Mouse (Mus musculus) common myeloid progenitor, adult 5-6 weeks (primary cell): ENCODE results near the gene Cntn5. TPM values are rescaled to one million over a fixed set of nuclear protein-coding genes. Genes with fewer than 3 reads are reported as not detected.
"Not testable (repeated sequence)": the region's sequence is repeated elsewhere in the genome, so short reads cannot be mapped to it uniquely, and the experiment has no call there.

ENCODE experiments used
- ATAC-seq: replicated peaks from 2 replicates; pipeline ENCODE4 v1.8.0; 2016; ENCODE audit warnings: low read depth, mild to moderate bottlenecking, moderate TSS enrichment, inconsistent platforms; ENCODE audit not compliant: poor library complexity, severe bottlenecking
- total RNA-seq: library from RNA; stranded (forward); fragments of 200-1000, 187-1606 nt; gene quantifications from 2 replicates; pipeline ENCODE4 v1.2.3, GENCODE M21; 2017

Gene Cntn5
- total RNA-seq, 1 experiment from 2014 or later: not detected

- ATAC-seq: no peak
These were observed 246.5 kb downstream of the Cntn5 start for GRCm38 (mm10) chr9:10658086-10658485.

DNA sequence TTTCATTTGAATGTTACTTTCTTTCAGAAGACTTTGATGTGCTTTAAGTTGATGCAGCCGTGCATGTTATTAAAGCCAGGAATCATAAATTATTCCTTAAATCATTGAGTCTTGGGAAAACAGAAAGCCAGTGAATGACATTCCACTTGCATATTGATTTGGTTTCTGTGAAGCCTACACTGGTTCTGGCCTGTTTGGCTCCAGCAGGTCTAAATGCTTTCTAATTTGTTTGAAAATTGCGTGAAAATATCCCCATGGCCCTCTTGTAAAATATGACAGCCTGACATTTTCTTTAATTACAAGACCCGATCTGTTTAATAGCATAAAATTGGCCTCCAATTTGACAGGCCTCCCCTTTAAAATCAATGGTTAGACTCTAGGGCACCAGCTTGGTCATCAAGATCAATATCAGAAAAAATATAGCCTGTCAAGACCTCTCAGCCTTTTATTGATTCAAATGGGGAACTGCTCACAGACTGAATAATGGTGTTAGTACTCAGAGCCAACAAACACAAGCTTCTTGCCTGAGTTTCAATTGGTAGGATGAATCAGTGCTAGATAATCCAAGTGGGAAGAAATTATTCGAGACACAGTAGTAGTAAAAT lies 247.3 kb downstream of the Cntn5 start:
- ATAC-seq: no peak

DNA sequence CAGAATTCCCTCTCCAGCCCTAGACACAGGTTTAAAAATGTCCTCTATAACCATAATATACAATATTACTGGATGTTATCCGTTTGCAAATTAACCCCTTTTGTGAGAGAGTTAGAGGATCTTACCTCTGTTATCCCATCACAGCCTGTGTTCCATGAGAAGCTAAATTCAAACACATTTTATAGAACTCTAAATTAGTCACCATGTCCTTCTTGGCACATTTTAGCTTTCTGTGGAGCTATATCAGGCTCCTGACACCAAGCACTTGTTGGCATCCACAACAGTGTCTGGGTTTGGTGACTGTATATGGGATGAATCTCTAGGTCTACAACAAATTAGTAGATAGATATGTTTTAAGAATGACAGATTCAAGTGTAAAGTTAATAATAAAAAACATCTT lies 253.9 kb downstream of the Cntn5 start:
- no peak for ATAC-seq

DNA sequence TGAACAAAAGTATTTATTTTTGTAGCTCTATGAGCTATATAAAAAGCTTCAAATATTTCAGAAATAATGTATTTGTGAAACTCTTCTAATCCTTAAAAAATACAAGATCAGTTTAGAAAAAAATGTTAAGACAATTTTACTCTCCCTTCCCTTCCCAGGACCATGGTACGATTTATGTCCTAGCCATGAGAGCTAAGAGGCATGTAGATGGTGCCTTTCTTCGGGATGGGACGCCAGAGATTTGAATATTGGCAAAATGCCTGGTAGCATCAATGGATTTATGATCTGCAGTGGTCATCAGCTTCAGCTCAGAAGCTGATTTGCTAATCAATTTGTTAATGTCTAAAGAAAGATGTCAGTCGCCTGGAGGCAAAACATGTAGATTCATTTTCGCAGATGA lies 258.6 kb downstream of the Cntn5 start:
- no peak for ATAC-seq

GRCm38 (mm10) chr9:10645045-10645830 lies 259.3 kb downstream of the Cntn5 start:
- no peak for ATAC-seq

- ATAC-seq: no peak
These were observed 286.5 kb downstream of the Cntn5 start for GRCm38 (mm10) chr9:10618036-10618435.

DNA sequence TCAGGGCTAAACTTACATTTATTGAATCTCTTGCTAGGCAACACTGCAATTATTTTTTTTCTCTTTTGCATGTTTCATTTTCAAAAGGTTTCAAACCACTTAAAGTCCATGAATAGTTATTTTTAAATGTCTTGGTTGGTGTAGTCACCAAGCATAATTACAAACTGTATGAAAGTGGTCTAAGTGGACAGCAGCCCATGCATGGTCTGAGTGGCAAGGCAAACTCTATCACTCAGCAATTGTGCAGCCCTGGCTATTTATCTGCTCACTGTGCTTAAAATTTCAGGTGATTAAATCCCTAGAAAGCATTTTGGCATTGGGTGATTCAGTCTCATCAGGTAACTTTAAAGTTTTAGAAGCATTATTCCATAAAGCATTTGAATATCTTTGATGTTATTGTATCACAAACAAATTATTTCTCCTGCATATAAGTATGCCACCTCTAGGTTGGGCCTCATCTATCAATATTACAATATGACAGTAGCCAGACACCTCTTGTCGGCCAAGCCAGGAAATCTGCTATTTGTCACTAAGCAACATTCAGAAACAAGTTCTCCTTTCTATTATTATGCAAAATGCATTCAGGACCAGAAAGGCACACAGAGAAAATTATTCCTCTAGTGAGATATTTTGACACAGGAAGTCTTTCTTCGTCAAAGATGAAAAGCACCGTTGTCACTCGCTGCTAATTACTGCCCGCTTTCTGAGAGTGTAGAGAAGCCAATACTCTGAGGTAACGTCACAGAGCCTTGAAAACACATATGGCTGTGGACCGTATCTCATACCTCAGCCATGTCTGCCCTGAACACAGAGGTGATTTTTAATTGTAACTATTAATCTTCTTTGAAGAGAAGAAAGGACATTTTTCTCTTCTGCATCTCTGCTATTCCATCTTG lies 329.0 kb downstream of the Cntn5 start:
- no peak for ATAC-seq

- ATAC-seq: no peak
These were observed 334.7 kb downstream of the Cntn5 start for GRCm38 (mm10) chr9:10569830-10570229.

GRCm38 (mm10) chr9:10540877-10541276 lies 363.7 kb downstream of the Cntn5 start:
- not testable (repeated sequence) for ATAC-seq

- no peak for ATAC-seq
These were observed 372.3 kb downstream of the Cntn5 start for GRCm38 (mm10) chr9:10532248-10532647.

DNA sequence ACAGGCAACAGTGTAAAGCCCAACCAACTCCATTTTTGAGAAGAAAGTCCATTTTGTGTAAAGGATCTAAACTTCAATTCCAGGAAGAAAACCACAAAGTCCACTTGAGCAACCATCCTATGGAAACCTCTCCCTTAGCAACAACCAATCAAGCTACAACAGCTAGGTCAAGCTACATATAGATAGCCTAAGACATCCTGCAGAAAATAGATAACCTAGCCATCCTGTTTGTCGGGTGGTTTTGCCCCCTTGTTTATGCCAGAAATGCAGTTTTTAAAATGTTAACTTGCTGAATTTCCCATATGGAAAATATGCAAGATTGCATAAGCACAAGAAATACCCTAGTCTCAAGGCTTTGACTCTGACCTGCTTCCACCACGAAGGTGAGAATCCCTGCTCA lies 373.5 kb downstream of the Cntn5 start:
- no peak for ATAC-seq

DNA sequence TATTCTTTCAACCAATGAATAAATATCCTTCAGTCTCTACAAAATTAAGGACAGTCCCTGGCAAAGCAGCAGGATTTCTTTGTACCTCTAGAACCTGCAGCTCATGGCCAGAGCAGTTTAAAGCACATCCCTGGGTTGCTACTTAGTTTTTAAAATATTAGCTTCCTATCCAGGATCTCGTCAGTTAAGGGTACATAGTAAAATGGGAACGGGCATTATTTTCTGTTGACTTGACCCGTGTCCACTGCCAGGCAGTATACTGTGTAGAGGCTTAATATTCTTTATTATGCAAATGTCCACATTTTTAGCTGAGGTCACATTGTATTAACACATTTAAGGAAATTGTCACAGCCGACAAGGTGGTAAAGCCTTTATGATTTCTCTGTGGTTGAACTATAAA lies 375.0 kb downstream of the Cntn5 start:
- ATAC-seq: no peak

DNA sequence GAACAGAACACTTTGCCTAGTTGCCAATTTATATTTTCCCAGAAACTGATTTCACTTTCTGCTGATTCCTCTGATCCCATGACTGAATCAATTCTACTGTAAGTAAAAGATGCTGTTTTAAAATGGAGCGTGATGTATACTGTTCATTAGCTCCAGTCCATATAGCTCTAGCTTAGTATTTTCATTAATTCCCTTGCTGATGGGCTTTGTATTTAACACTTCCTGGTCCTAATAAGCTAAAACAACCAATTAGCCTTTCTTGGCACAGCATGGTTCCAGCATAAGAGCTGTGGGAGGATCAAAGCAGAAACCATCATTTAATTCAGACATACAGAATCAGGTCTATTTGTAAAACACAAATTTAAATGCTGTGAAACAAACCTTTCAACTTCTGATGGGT lies 375.5 kb downstream of the Cntn5 start:
- ATAC-seq: no peak

GRCm38 (mm10) chr9:10528692-10529091 lies 375.9 kb downstream of the Cntn5 start:
- ATAC-seq: no peak

DNA sequence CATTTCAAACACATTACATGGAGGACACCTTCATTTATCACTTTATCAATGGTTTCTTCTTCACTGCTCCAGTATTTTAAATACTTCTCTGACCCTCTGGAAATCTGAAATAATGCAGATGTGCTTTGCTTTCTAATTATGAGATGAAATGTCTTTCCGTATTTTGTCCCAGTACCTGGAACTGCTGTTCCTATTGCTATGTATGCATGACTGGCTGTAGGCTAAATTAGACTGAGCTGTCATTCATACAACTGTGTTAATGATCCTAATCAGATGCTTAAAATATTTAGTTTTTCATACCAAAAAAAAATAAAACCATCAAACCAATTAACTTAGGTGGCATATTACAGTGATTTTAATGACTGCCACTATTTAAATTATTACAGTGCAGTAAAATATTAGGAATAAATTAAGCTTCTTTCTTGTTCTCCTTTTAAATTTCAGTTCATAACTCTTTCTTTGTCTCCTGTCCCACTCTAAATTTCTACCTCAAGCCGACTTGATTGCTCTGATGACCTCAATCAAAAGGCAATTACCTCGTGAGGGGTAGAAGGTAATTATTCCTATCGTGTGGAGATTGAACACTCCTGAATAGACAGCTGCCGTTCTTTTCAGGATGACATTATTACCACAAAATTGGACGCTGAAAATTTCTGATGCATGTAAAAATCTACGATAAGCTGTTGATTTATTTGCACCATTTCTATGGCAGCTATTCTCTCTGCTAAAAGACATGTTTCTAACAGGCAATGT lies 378.5 kb downstream of the Cntn5 start:
- ATAC-seq: no peak

GRCm38 (mm10) chr9:10522604-10523003 lies 382.0 kb downstream of the Cntn5 start:
- no peak for ATAC-seq

DNA sequence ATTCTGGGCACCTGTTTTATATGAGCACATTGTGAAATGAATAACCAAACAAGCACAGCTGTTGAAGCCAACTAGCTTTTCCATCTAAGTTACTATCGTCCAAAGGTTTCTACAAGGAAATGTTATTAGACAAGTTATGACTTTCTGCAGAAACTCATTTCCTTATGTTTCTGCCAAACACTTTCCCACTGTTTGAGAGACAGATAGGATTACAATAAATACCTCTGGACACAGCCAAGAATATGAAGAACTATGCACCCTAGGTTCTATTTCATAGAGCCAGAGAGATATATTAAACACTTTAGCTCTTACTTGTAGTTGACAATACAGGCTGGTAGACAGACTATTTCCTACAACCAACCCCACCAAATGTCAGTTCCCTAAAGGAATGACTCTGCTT lies 383.5 kb downstream of the Cntn5 start:
- no peak for ATAC-seq

DNA sequence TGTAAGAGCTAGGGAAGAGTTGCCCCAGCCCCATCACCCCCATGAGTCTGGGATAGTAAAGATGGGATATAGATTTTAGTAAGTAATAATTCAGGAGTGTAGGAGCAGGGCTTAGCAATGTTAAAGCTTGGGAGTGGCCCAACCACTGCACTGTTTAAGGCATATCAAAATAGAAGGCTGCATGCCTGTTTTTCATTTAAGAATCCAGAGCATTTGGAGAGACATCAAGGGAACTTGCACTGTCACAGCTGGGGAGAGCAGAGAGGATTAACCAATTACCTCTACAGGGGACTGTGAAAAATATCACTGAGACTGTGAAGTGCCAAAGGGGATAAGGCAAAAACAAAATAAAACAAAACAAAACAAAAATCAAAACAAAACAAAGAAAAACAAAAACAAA lies 412.3 kb downstream of the Cntn5 start:
- ATAC-seq: no peak

DNA sequence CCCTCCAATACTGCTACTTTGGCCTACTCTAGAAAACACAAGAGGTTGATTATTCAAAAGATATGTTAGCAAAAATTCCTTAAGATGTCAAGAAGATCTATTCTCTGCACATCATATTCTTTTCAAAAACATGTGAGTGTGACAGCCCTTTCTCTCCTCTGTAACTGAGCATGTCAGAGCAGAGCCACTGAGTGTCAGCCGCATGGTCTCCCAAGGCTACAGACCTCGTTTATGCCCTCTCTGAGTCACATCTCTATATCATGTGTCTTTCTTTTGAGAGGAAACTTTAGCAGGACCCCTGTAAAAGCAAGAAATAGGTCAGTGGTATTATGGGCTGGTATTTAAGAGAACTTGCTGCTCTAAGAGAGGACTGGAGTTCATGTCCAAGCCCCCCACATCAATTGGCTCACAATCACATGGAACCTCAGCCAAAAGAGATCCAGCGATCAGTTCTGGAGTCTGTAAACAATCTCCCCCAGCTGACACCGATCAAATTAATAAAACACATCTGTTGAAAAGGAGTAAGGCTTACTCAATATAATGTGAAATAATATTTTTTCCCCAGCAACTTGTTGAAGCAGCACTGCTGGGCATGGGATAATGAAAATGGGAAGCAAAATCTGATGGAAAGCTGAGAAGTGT lies 433.0 kb downstream of the Cntn5 start:
- ATAC-seq: no peak

DNA sequence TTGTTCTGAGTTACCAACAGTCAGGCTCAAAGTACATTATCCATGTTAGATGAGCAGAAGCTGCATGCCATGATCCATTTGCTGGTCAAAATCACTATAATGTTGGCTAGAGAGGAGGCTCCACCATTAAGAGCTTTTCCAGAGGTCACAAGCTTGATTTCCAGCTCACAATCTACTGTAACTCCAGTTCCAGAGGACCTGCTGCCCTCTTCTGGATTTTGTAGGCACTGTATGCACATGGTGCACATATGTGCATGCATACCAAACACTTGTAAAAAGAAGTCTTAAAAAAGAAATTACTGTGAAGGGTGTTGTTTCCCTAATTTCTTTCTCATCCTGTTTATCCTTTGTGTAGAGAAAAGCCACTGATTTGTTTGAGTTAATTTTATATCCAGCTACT lies 439.8 kb downstream of the Cntn5 start:
- no peak for ATAC-seq
